Mouse (Mus musculus): Measurements from ENCODE around the gene Cdc27. TPM values are rescaled to one million over a fixed set of nuclear protein-coding genes. Genes with fewer than 3 reads are reported as not detected.
A peak's percentile ranks its signal among the peaks of the same experiment; 100 is the strongest.
"Not testable (repeated sequence)": the region's sequence is repeated elsewhere in the genome, so short reads cannot be mapped to it uniquely, and the experiment has no call there.

Gene Cdc27
- polyA plus RNA-seq, 1 experiment from 2014 or later, result 49.3 TPM

- H3K4me2 ChIP-seq (replicated peaks), result no peak overlapping the region
- peak overlapping the region; percentile 25; the same call in 1 of the 2 replicates for H3K9ac ChIP-seq
- peaks cover 5% of the 10 kb centered on the region; the same call in 1 of the 2 replicates for H3K9me3 ChIP-seq
- H3K4me3 ChIP-seq, result no peak overlapping the region
- H3K27me3 ChIP-seq, result peaks cover 29% of the 10 kb centered on the region
- ATAC-seq (ENCODE audit: low FRiP score, low read depth), result no peak
- H3K36me3 ChIP-seq, result no peaks in the 10 kb centered on the region
- H3K4me1 ChIP-seq, result no peaks in the 10 kb centered on the region
- H3K27ac ChIP-seq, result no peak overlapping the region
- 81% methylated on average over 9 of the region's 9 CpGs for WGBS
Measured at GRCm38 (mm10) chr11:104567736-104568135, 17.3 kb upstream of the Cdc27 start.

DNA sequence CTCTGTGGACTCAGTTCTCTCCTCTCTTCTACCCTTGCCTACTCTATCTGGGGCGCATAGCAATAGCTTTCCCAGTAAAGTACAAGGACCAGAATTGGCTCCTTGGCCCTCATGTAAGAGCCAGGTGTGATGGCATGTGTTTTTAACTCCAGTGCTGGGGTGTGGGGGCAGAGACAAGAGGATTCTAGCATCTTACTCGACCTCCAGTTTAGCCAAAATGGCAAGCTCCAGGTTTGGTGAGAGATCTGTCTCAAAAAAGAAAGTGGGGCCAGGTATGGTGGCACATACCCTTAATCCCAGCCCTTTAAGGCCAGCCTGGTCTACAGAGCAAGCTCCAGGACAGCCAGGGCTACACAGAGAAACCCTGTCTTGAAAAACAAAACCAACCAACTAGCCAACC is 16.4 kb upstream of the Cdc27 start:
- H3K4me3 ChIP-seq, result no peak overlapping the region
- no peaks in the 10 kb centered on the region for H3K36me3 ChIP-seq
- H3K4me1 ChIP-seq, result no peaks in the 10 kb centered on the region
- H3K27me3 ChIP-seq, result peaks cover 20% of the 10 kb centered on the region
- no peak overlapping the region for H3K4me2 ChIP-seq (replicated peaks)
- peaks cover 5% of the 10 kb centered on the region; the same call in 1 of the 2 replicates for H3K9me3 ChIP-seq
- no peak overlapping the region for H3K9ac ChIP-seq
- ATAC-seq (ENCODE audit: low FRiP score, low read depth), result no peak
- 70% methylated on average over 2 of the region's 2 CpGs for WGBS
- H3K27ac ChIP-seq, result no peak overlapping the region

GRCm38 (mm10) chr11:104566097-104566496 is 15.7 kb upstream of the Cdc27 start:
- no peak for ATAC-seq (ENCODE audit: low FRiP score, low read depth)
- Histone ChIP-seq H3K9ac (no peak overlapping the region), H3K4me3 (no peak overlapping the region), H3K27ac (no peak overlapping the region), H3K36me3 (no peaks in the 10 kb centered on the region), H3K27me3 (peaks cover 14% of the 10 kb centered on the region; the same call in 1 of the 2 replicates), H3K4me2 (replicated peaks) (no peak overlapping the region), H3K9me3 (peaks cover 5% of the 10 kb centered on the region; the same call in 1 of the 2 replicates), H3K4me1 (no peaks in the 10 kb centered on the region)
- 78% methylated on average over 6 of the region's 6 CpGs for WGBS

GRCm38 (mm10) chr11:104565172-104565571 is 14.8 kb upstream of the Cdc27 start:
- Histone ChIP-seq H3K4me3 (no peak overlapping the region), H3K27me3 (0 out of 2 replicates have a peak, but pooled peaks cover 8% of the 10 kb centered on the region), H3K4me1 (no peaks in the 10 kb centered on the region), H3K27ac (no peak overlapping the region), H3K9ac (no peak overlapping the region), H3K36me3 (no peaks in the 10 kb centered on the region), H3K9me3 (peaks cover 5% of the 10 kb centered on the region; the same call in 1 of the 2 replicates), H3K4me2 (replicated peaks) (no peak overlapping the region)
- no peak for ATAC-seq (ENCODE audit: low FRiP score, low read depth)
- 84% methylated on average over 9 of the region's 9 CpGs for WGBS

GRCm38 (mm10) chr11:104563496-104563895 is 13.1 kb upstream of the Cdc27 start:
- no peak overlapping the region for H3K27ac ChIP-seq
- H3K9me3 ChIP-seq, result no peaks in the 10 kb centered on the region
- no peak overlapping the region for H3K4me2 ChIP-seq (replicated peaks)
- no peaks in the 10 kb centered on the region for H3K36me3 ChIP-seq
- no peaks in the 10 kb centered on the region for H3K4me1 ChIP-seq
- ATAC-seq (ENCODE audit: low FRiP score, low read depth), result no peak
- 0 out of 2 replicates have a peak, but pooled peaks cover 8% of the 10 kb centered on the region for H3K27me3 ChIP-seq
- H3K4me3 ChIP-seq, result no peak overlapping the region
- H3K9ac ChIP-seq, result no peak overlapping the region
- WGBS, result 57% methylated on average over 1 of the region's 1 CpGs

DNA sequence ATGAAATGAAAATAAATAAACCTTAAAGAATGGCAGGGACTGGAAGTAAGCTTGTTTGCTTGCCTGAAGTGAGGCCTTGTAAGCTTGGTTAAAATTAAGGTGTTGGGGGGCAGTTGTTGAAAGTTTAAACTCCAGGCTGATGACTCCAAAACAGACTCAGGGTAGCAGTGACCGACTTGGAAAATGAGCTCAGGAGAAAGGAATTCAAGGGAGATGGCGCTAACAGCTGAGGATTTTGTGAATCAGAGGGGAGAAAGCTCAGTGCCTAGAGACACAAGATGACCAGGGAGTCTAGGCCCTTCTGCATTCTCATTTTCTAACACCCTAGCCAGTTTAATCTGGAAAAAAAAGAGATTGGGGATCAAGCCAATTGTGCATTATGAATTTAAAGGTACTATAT is 10.6 kb upstream of the Cdc27 start:
- Histone ChIP-seq H3K27me3 (no peaks in the 10 kb centered on the region), H3K4me3 (no peak overlapping the region), H3K4me2 (replicated peaks) (no peak overlapping the region), H3K9me3 (no peaks in the 10 kb centered on the region), H3K9ac (no peak overlapping the region), H3K4me1 (no peaks in the 10 kb centered on the region), H3K27ac (no peak overlapping the region), H3K36me3 (no peaks in the 10 kb centered on the region)
- 48% methylated on average over 2 of the region's 2 CpGs for WGBS
- no peak for ATAC-seq (ENCODE audit: low FRiP score, low read depth)

- H3K9ac ChIP-seq, result no peak overlapping the region
- H3K4me1 ChIP-seq, result no peaks in the 10 kb centered on the region
- no peak overlapping the region for H3K27ac ChIP-seq
- H3K9me3 ChIP-seq, result no peaks in the 10 kb centered on the region
- WGBS, result 51% methylated on average over 4 of the region's 4 CpGs
- no peak for ATAC-seq (ENCODE audit: low FRiP score, low read depth)
- no peaks in the 10 kb centered on the region for H3K36me3 ChIP-seq
- H3K4me2 ChIP-seq (replicated peaks), result no peak overlapping the region
- H3K27me3 ChIP-seq, result no peaks in the 10 kb centered on the region
- no peak overlapping the region for H3K4me3 ChIP-seq
Measured at GRCm38 (mm10) chr11:104558651-104559403, 8.4 kb upstream of the Cdc27 start.

- H3K9me3 ChIP-seq, result no peaks in the 10 kb centered on the region
- WGBS, result 71% methylated on average over 4 of the region's 4 CpGs
Measured at GRCm38 (mm10) chr11:104558065-104558464, 7.6 kb upstream of the Cdc27 start.

GRCm38 (mm10) chr11:104549438-104550405 is 698 bp downstream of the Cdc27 start:
- H3K9me3 ChIP-seq, result no peaks in the 10 kb centered on the region
- ATAC-seq (ENCODE audit: low FRiP score, low read depth), result peak; percentile 78
- peak overlapping the region; percentile 81 for H3K4me2 ChIP-seq (replicated peaks)
- peaks cover 7% of the 10 kb centered on the region; the same call in 1 of the 2 replicates for H3K27me3 ChIP-seq
- under 1% methylated on average over 53 of the region's 53 CpGs for WGBS
- H3K4me3 ChIP-seq, result peak overlapping the region; percentile 86
- H3K9ac ChIP-seq, result peak overlapping the region; percentile 99
- H3K27ac ChIP-seq, result peak overlapping the region; percentile 92
- H3K4me1 ChIP-seq, result peaks cover 27% of the 10 kb centered on the region
- peaks cover 6% of the 10 kb centered on the region for H3K36me3 ChIP-seq

More at GRCm38 (mm10) chr11:104558065-104558464, 7.6 kb upstream of the Cdc27 start:
- no peak for ATAC-seq (ENCODE audit: low FRiP score, low read depth)
- Histone ChIP-seq H3K27ac (no peak overlapping the region), H3K4me2 (replicated peaks) (no peak overlapping the region), H3K36me3 (no peaks in the 10 kb centered on the region), H3K27me3 (no peaks in the 10 kb centered on the region), H3K4me3 (no peak overlapping the region), H3K9ac (no peak overlapping the region), H3K4me1 (no peaks in the 10 kb centered on the region)

GRCm38 (mm10) chr11:104547502-104547901 is 2.9 kb downstream of the Cdc27 start:
- over 99% methylated on average over 3 of the region's 3 CpGs for WGBS
- no peak overlapping the region for H3K4me2 ChIP-seq (replicated peaks)
- no peak overlapping the region for H3K4me3 ChIP-seq
- H3K9ac ChIP-seq, result no peak overlapping the region
- no peaks in the 10 kb centered on the region for H3K9me3 ChIP-seq
- peaks cover 2% of the 10 kb centered on the region; the same call in 1 of the 2 replicates for H3K27me3 ChIP-seq
- no peak overlapping the region for H3K27ac ChIP-seq
- H3K36me3 ChIP-seq, result peaks cover 9% of the 10 kb centered on the region
- H3K4me1 ChIP-seq, result peaks cover 27% of the 10 kb centered on the region
- ATAC-seq (ENCODE audit: low FRiP score, low read depth), result no peak

DNA sequence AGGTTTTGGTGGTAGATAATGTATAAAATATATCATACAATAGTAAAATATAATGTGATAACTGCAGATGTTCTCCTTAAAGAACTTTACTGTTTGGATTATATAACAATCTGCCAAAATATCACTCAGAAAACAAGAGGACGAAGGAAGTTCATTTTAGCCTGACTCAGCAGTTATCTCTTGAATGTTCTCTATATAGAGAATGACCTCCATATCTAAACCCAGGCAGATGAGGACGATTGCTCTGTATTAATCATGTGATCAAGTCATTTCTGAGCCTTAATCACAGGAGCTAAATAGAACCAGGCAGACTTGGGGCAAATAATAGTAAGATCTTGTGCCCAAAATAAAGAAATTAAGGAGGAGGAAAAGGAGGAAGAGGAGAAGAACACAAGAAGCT is 5.9 kb downstream of the Cdc27 start:
- Histone ChIP-seq H3K27ac (no peak overlapping the region), H3K4me2 (replicated peaks) (no peak overlapping the region), H3K4me3 (no peak overlapping the region), H3K27me3 (no peaks in the 10 kb centered on the region), H3K36me3 (peaks cover 20% of the 10 kb centered on the region), H3K9ac (no peak overlapping the region), H3K4me1 (peaks cover 24% of the 10 kb centered on the region), H3K9me3 (no peaks in the 10 kb centered on the region)
- WGBS, result 92% methylated on average over 2 of the region's 2 CpGs
- no peak for ATAC-seq (ENCODE audit: low FRiP score, low read depth)

DNA sequence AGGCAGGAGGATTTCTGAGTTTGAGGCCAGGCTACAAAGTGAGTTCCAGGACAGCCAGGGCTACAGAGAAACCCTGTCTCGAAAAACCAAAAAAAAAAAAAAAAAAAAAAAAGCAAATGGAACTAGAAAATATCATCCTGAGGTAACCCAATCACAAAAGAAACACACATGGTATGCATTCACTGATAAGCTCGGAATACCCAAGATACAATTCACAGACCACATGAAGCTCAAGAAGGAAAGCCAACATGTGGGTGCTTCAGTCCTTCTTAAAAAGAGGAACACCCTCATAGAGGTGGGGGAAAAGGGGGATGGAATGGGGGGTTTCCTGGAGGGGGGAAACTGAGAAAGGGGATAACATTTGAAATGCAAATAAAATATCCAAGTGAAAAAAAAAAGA is 7.1 kb downstream of the Cdc27 start:
- not testable (repeated sequence) for H3K4me2 ChIP-seq (replicated peaks); H3K9me3 ChIP-seq; H3K27ac ChIP-seq; H3K4me3 ChIP-seq; H3K27me3 ChIP-seq; ATAC-seq (ENCODE audit: low FRiP score, low read depth); H3K9ac ChIP-seq
- peaks cover 15% of the 10 kb centered on the region; the same call in 1 of the 2 replicates for H3K4me1 ChIP-seq
- WGBS, result 96% methylated on average over 2 of the region's 2 CpGs
- peaks cover 24% of the 10 kb centered on the region for H3K36me3 ChIP-seq
